Mouse (Mus musculus): ENCODE measurements at regions not wholly inside any gene's neighbourhood (a gene's known extent, or its start where the extent isn't known, plus 50 kb on each side); places are given as distances from the start of the nearest gene placed in this dataset.

- DNase-seq (ENCODE audit: low spot score): no peak
Measured at GRCm38 (mm10) chr17:45798996-45799395, 65.4 kb upstream of the 1600014C23Rik start.

- DNase-seq (ENCODE audit: low spot score): peak; percentile 51
Measured at GRCm38 (mm10) chr17:45798456-45798855, 64.8 kb upstream of the 1600014C23Rik start.

- no peak for DNase-seq (ENCODE audit: low spot score)
Measured at GRCm38 (mm10) chr17:45797121-45797520, 63.5 kb upstream of the 1600014C23Rik start.

DNA sequence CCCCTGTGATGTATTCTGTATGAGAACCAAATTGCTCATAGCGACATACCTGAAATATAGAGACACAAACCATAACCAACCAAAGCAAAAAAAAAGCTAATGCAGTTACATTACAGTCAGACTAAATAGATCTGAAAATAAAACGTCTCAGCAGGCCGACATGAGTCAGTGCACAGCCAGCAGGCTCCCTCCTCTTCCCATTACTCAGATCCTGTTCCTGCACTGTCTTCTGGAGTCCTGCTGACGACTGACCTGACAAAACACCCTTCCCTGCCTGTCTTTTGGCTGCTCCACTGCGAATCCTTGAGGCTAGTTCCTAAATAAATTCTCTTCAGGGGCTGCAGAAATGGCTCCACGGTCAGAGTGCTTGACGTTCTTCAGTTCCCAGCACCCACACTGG is 61.3 kb upstream of the 1600014C23Rik start:
- no peak for DNase-seq (ENCODE audit: low spot score)

DNA sequence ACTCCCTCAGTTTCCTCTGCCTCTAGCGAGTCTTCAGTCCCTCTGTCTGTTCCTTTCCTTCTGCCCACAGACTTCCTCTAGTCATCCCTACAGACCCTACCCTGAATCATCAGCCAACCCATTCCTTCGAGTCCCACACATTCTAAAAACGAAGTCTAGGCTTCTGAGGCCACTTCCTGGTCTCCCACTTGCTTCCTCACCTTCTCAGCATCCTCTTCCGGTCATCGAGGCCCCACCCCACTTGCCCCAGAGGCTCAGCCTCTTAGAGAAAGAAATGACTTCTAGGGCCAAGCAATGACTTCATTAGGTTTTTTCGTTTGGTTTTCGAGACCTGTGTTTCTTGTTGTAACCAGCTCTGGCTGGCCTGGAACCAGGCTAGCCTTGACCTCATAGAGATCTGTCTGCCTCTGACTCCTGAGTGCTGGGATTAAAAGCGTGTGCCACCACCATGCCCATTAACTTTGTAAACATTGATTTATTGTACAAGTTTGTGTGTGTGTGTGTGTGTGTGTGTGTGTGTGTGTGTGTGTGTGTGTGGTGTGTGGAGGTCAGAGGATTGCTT is 57.4 kb upstream of the 1600014C23Rik start:
- DNase-seq (ENCODE audit: low spot score): no peak

DNA sequence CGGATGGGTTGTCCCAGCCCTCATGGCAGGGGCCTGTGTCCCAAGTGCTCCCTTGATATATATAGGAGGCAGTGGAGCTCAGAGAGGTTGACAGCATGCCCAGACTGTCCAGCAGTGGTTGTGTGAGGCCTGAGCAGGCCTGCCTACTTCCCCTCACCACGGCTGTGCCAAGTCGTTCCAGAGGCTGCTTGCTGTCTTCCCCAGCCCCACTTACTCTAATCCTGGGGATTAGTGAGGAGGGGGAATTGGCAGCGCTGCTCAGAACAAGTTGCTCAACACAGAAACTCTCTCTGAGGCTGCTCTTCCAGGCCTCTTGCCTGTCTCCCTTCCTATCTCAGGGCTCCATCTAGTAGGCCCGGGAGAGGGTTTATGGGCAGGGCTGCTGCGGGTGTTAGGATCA is 56.1 kb upstream of the 1600014C23Rik start:
- no peak for DNase-seq (ENCODE audit: low spot score)

- no peak for DNase-seq (ENCODE audit: low spot score)
Measured at GRCm38 (mm10) chr17:45784905-45785304, 51.3 kb upstream of the 1600014C23Rik start.

- no peak for DNase-seq (ENCODE audit: low spot score)
Measured at GRCm38 (mm10) chr17:45784496-45784895, 50.9 kb upstream of the 1600014C23Rik start.

Data from gastrocnemius, adult 18-20 months (tissue).